Mouse (Mus musculus): ENCODE data around the gene Triobp.

DNA sequence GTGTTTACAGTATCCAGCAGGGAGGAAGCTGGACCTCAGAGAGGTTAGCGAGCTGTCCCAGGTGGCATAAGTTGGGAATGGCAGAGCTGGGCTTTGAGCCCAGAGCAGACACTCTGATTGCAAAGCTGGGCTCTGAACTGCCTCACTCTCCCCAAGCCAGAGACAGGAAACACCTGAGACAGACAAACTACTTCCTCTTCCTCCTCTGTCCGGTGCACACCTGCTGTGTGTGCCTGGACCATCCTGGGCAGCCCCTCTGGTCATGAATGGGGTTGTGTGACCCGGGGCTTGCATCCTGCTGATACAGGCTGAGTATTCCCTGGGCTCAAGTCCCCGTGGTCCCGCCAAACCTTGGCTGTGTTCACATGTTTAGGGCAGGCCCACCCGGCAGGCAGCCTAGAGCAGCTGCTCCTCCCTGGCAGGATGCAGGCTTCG lies 52.9 kb downstream of the Triobp start:
- no peak for TF ChIP-seq GATA1 (IDR thresholded peaks at IDR 0.05; ENCODE audit: low read length)
- no peak for TF ChIP-seq TAL1 (IDR thresholded peaks at IDR 0.05; ENCODE audit: low read length)

Data from erythroblast, embryonic 14.5 days (primary cell).